Mouse (Mus musculus) G1E (cell line): Measurements from ENCODE around the gene Krtap5-3. TPM values are rescaled to one million over a fixed set of nuclear protein-coding genes. Genes with fewer than 3 reads are reported as not detected.
"Not testable (repeated sequence)": the region's sequence is repeated elsewhere in the genome, so short reads cannot be mapped to it uniquely, and the experiment has no call there.

Experiments used
- ATAC-seq: 2 replicates; pipeline ENCODE4 v1.8.0; 2016; ENCODE audit warnings: mild to moderate bottlenecking; ENCODE audit not compliant: insufficient number of reproducible peaks, poor library complexity, low FRiP score, severe bottlenecking; ENCODE audit errors: extremely low read depth
- DNase-seq: peaks from one replicate; pipeline ENCODE4 v3.0.0; 2012; ENCODE audit warnings: low spot score
- H3K27me3 ChIP-seq: 2 replicates; pipeline ENCODE4 v1.6.1; 2012; ENCODE audit warnings: mild to moderate bottlenecking, low read length, inconsistent platforms; ENCODE audit not compliant: insufficient read depth
- H3K36me3 ChIP-seq: replicated peaks from 2 replicates; pipeline ENCODE3; 2012; ENCODE audit warnings: mild to moderate bottlenecking, inconsistent platforms
- H3K4me1 ChIP-seq: 2 replicates; pipeline ENCODE4 v1.6.1; 2012; ENCODE audit warnings: low read depth, low read length, inconsistent platforms, mixed read lengths; ENCODE audit not compliant: insufficient read depth
- H3K4me3 ChIP-seq: 2 replicates; pipeline ENCODE4 v1.5.1; 2012; ENCODE audit warnings: low read depth, mild to moderate bottlenecking, inconsistent platforms, low read length, moderate library complexity, mixed read lengths
- H3K9me3 ChIP-seq: replicated peaks from 2 replicates; pipeline ENCODE4 v1.6.1; 2012; ENCODE audit warnings: inconsistent platforms
- CTCF ChIP-seq: IDR thresholded peaks from 2 replicates; pipeline ENCODE4 v1.5.1; 2012; ENCODE audit warnings: low read depth, low read length, inconsistent platforms, mixed read lengths
- GATA1 ChIP-seq: IDR thresholded peaks from 2 replicates; pipeline ENCODE4 v1.6.1; 2012; ENCODE audit warnings: borderline replicate concordance, low read length, inconsistent platforms, mixed read lengths
- GATA2 ChIP-seq: IDR thresholded peaks from 2 replicates; pipeline ENCODE4 v1.6.1; 2012; ENCODE audit warnings: low read depth, low read length, inconsistent platforms, borderline replicate concordance
- POLR2AphosphoS5 ChIP-seq: IDR thresholded peaks from 2 replicates; pipeline ENCODE4 v1.6.1; 2012; ENCODE audit warnings: low read depth, low read length, inconsistent platforms; ENCODE audit not compliant: insufficient replicate concordance
- TAL1 ChIP-seq: conservative IDR thresholded peaks from 2 replicates; pipeline ENCODE4 v1.6.1; 2012; ENCODE audit warnings: low read depth, low read length, inconsistent platforms, mixed read lengths
- polyA plus RNA-seq: library from polyadenylated mRNA; stranded (reverse); fragments of >175 nt; gene quantifications from 2 replicates; pipeline ENCODE4 v1.2.3, GENCODE M21; 2012
- total RNA-seq, 2 experiments: library from RNA; stranded (forward) in 1 of 2; stranded (reverse) in 1 of 2; fragments of 200-1000 nt in 1 of 2; fragments of >200 nt in 1 of 2; fragmentation: Nextera tagmentation in 1 of 2; gene quantifications; 2 replicates each; pipeline ENCODE4 v1.2.3; 2014 to 2017

The Krtap5-3 gene
- total and polyA plus RNA-seq, 3 experiments, result not detected

DNA sequence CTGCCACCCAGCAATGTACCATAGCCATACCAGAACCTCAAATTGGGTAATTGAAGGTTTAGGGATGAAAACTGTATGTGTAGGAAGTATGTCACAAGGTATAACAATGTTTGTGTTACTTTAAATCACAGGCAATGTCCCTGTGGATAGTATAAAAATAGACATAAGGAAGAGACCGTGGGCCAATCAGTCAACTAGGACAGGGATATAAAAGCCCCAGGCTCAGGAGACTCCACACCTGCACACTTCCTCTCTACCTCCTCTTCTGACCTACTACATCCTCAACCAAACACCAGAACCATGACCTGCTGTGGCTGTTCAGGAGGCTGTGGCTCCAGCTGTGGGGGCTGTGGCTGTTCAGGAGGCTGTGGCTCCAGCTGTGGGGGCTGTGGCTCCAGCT lies 10.4 kb downstream of the Krtap5-3 start, which contains the start of gene Gm7579:
TSS of gene Gm7579 (plus strand) at position 301 of the 400 bp plus-strand sequence.
- no peak for ATAC-seq
- H3K27me3 ChIP-seq, result peaks cover 7% of the 10 kb centered on the region; the same call in 1 of the 2 replicates

DNA sequence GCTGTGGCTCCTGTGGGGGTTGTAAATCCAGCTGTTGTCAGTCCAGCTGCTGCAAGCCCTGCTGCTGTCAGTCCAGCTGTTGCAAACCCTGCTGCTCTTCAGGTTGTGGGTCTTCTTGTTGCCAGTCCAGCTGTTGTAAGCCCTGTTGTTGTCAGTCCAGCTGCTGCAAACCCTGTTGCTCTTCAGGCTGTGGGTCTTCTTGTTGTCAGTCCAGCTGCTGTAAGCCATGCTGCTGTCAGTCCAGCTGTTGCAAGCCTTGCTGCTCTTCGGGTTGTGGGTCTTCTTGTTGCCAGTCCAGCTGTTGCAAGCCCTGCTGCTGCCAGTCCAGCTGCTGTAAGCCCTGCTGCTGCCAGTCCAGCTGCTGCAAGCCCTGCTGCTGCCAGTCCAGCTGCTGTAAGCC lies 11.0 kb downstream of the Krtap5-3 start:
- H3K4me3 ChIP-seq, H3K9me3 ChIP-seq, H3K4me1 ChIP-seq, H3K36me3 ChIP-seq, DNase-seq, H3K27me3 ChIP-seq, ATAC-seq: not testable (repeated sequence)

More for the DNA sequence above, 10.4 kb downstream of the Krtap5-3 start, which contains the start of gene Gm7579:
- TF ChIP-seq POLR2AphosphoS5 (no peak), GATA2 (no peak), CTCF (no peak), GATA1 (no peak), TAL1 (no peak)
- Histone ChIP-seq H3K4me1 (no peaks in the 10 kb centered on the region; the same call in 1 of the 2 replicates), H3K4me3 (no peak within 1 kb of the TSS), H3K36me3 (no peaks in the 10 kb centered on the region), H3K9me3 (no peaks in the 10 kb centered on the region)
- no peak for DNase-seq

GRCm38 (mm10) chr7:142224518-142224917 lies 23.4 kb downstream of the Krtap5-3 start:
- Histone ChIP-seq H3K36me3 (no peaks in the 10 kb centered on the region), H3K4me3 (no peak overlapping the region), H3K4me1 (no peaks in the 10 kb centered on the region), H3K9me3 (no peaks in the 10 kb centered on the region), H3K27me3 (no peaks in the 10 kb centered on the region)
- ATAC-seq, result no peak
- TF ChIP-seq GATA2 (no peak), TAL1 (no peak), POLR2AphosphoS5 (no peak), GATA1 (no peak), CTCF (no peak)
- no peak for DNase-seq

- not testable (repeated sequence) for H3K27me3 ChIP-seq, ATAC-seq, DNase-seq, H3K36me3 ChIP-seq, H3K9me3 ChIP-seq, H3K4me3 ChIP-seq, H3K4me1 ChIP-seq
These were observed 28.7 kb downstream of the Krtap5-3 start, which contains the start of gene Krtap5-5 for GRCm38 (mm10) chr7:142229871-142230270. Krtap5-5 (minus strand) TSS chr7:142229971.

GRCm38 (mm10) chr7:142231540-142231939 lies 30.4 kb downstream of the Krtap5-3 start:
- Histone ChIP-seq H3K4me1 (no peaks in the 10 kb centered on the region), H3K4me3 (no peak overlapping the region), H3K36me3 (no peaks in the 10 kb centered on the region), H3K9me3 (no peaks in the 10 kb centered on the region), H3K27me3 (no peaks in the 10 kb centered on the region)
- DNase-seq, result no peak
- TF ChIP-seq GATA2 (no peak), GATA1 (no peak), CTCF (no peak), TAL1 (no peak), POLR2AphosphoS5 (no peak)
- no peak for ATAC-seq

GRCm38 (mm10) chr7:142240978-142241377 lies 39.8 kb downstream of the Krtap5-3 start, which contains the start of gene Gm40460:
Gm40460 (minus strand) TSS chr7:142241078.
- no peaks in the 10 kb centered on the region for H3K4me1 ChIP-seq
- no peak within 1 kb of the TSS for H3K4me3 ChIP-seq
- ATAC-seq (no peak), DNase-seq (no peak)
- H3K9me3 ChIP-seq, result no peaks in the 10 kb centered on the region; the same call in 1 of the 2 replicates
- TF ChIP-seq CTCF (no peak), GATA2 (no peak), GATA1 (no peak), TAL1 (no peak), POLR2AphosphoS5 (no peak)
- no peaks in the 10 kb centered on the region for H3K36me3 ChIP-seq
- peaks cover 10% of the 10 kb centered on the region for H3K27me3 ChIP-seq

- Histone ChIP-seq H3K4me1 (no peaks in the 10 kb centered on the region), H3K4me3 (no peak overlapping the region), H3K9me3 (no peaks in the 10 kb centered on the region), H3K36me3 (no peaks in the 10 kb centered on the region), H3K27me3 (peaks cover 7% of the 10 kb centered on the region)
- no peak for ATAC-seq
- DNase-seq, result no peak
- no peak for TF ChIP-seq GATA1
- TF ChIP-seq TAL1, result no peak
- no peak for TF ChIP-seq GATA2
- no peak for TF ChIP-seq POLR2AphosphoS5
These were observed 48.7 kb downstream of the Krtap5-3 start for GRCm38 (mm10) chr7:142249824-142250223.

Other genes starting within 250 kb of the Krtap5-3 start
Only the 20 nearest of the 21 such genes appear.
- 23.3 and 25.9 TPM in 2 replicates for gene Mob2, start 140.3 kb upstream of the Krtap5-3 start, total RNA-seq (2014; fragmentation: Nextera tagmentation)
- 33.9 and 41.5 TPM in 2 replicates for gene Mob2, start 140.3 kb upstream of the Krtap5-3 start, total RNA-seq (2017)
- gene Mob2, start 140.3 kb upstream of the Krtap5-3 start, polyA plus RNA-seq, result 36.3 and 37.1 TPM in 2 replicates
- gene Dusp8, start 105.5 kb upstream of the Krtap5-3 start, total RNA-seq (2014; fragmentation: Nextera tagmentation), result 2.0 TPM in 1 of 2 replicates, not detected in the other
- 0.06 and 0.11 TPM in 2 replicates for gene Dusp8, start 105.5 kb upstream of the Krtap5-3 start, total RNA-seq (2017)
- gene Dusp8, start 105.5 kb upstream of the Krtap5-3 start, polyA plus RNA-seq, result 0.01 TPM in 1 of 2 replicates, not detected in the other
- not detected in 2 replicates for gene Gm45618, start 80.6 kb upstream of the Krtap5-3 start, total RNA-seq (2014; fragmentation: Nextera tagmentation)
- gene Gm45618, start 80.6 kb upstream of the Krtap5-3 start, total RNA-seq (2017), result not detected in 2 replicates
- gene Gm45618, start 80.6 kb upstream of the Krtap5-3 start, polyA plus RNA-seq, result not detected in 2 replicates
- not detected in 2 replicates for gene Gm39115, start 65.3 kb upstream of the Krtap5-3 start, total RNA-seq (2014; fragmentation: Nextera tagmentation)
- not detected in 2 replicates for gene Gm39115, start 65.3 kb upstream of the Krtap5-3 start, total RNA-seq (2017)
- gene Gm39115, start 65.3 kb upstream of the Krtap5-3 start, polyA plus RNA-seq, result not detected in 2 replicates
- gene Gm45337, start 56.8 kb upstream of the Krtap5-3 start, total RNA-seq (2014; fragmentation: Nextera tagmentation), result not detected in 2 replicates
- not detected in 2 replicates for gene Gm45337, start 56.8 kb upstream of the Krtap5-3 start, total RNA-seq (2017)
- not detected in 2 replicates for gene Gm45337, start 56.8 kb upstream of the Krtap5-3 start, polyA plus RNA-seq
- not detected in 2 replicates for gene Gm29735, start 44.3 kb upstream of the Krtap5-3 start, total RNA-seq (2014; fragmentation: Nextera tagmentation)
- not detected in 2 replicates for gene Gm29735, start 44.3 kb upstream of the Krtap5-3 start, total RNA-seq (2017)
- gene Gm29735, start 44.3 kb upstream of the Krtap5-3 start, polyA plus RNA-seq, result not detected in 2 replicates
- gene Gm4553, start 35.6 kb upstream of the Krtap5-3 start, total RNA-seq (2014; fragmentation: Nextera tagmentation), result not detected in 2 replicates
- gene Gm4553, start 35.6 kb upstream of the Krtap5-3 start, total RNA-seq (2017), result not detected in 2 replicates
- not detected in 2 replicates for gene Gm4553, start 35.6 kb upstream of the Krtap5-3 start, polyA plus RNA-seq
- gene Krtap5-2, start 25.4 kb upstream of the Krtap5-3 start, total RNA-seq (2014; fragmentation: Nextera tagmentation), result not detected in 2 replicates
- gene Krtap5-2, start 25.4 kb upstream of the Krtap5-3 start, total RNA-seq (2017), result 0.12 TPM in 1 of 2 replicates, not detected in the other
- gene Krtap5-2, start 25.4 kb upstream of the Krtap5-3 start, polyA plus RNA-seq, result not detected in 2 replicates
- gene Gm10153, start 11.0 kb upstream of the Krtap5-3 start, total RNA-seq (2014; fragmentation: Nextera tagmentation), result not detected in 2 replicates
- not detected in 2 replicates for gene Gm10153, start 11.0 kb upstream of the Krtap5-3 start, total RNA-seq (2017)
- not detected in 2 replicates for gene Gm10153, start 11.0 kb upstream of the Krtap5-3 start, polyA plus RNA-seq
- not detected in 2 replicates for gene Gm7579, start 10.5 kb downstream of the Krtap5-3 start, total RNA-seq (2014; fragmentation: Nextera tagmentation)
- gene Gm7579, start 10.5 kb downstream of the Krtap5-3 start, total RNA-seq (2017), result not detected in 2 replicates
- gene Gm7579, start 10.5 kb downstream of the Krtap5-3 start, polyA plus RNA-seq, result not detected in 2 replicates
- gene Krtap5-5, start 28.6 kb downstream of the Krtap5-3 start, total RNA-seq (2014; fragmentation: Nextera tagmentation), result not detected in 2 replicates
- not detected in 2 replicates for gene Krtap5-5, start 28.6 kb downstream of the Krtap5-3 start, total RNA-seq (2017)
- not detected in 2 replicates for gene Krtap5-5, start 28.6 kb downstream of the Krtap5-3 start, polyA plus RNA-seq
- not detected in 2 replicates for gene Gm40460, start 39.7 kb downstream of the Krtap5-3 start, total RNA-seq (2014; fragmentation: Nextera tagmentation)
- not detected in 2 replicates for gene Gm40460, start 39.7 kb downstream of the Krtap5-3 start, total RNA-seq (2017)
- not detected in 2 replicates for gene Gm40460, start 39.7 kb downstream of the Krtap5-3 start, polyA plus RNA-seq
- not detected in 2 replicates for gene Gm2431, start 57.0 kb downstream of the Krtap5-3 start, total RNA-seq (2014; fragmentation: Nextera tagmentation)
- not detected in 2 replicates for gene Gm2431, start 57.0 kb downstream of the Krtap5-3 start, total RNA-seq (2017)
- not detected in 2 replicates for gene Gm2431, start 57.0 kb downstream of the Krtap5-3 start, polyA plus RNA-seq
- gene Gm4559, start 73.0 kb downstream of the Krtap5-3 start, total RNA-seq (2014; fragmentation: Nextera tagmentation), result not detected in 2 replicates
- gene Gm4559, start 73.0 kb downstream of the Krtap5-3 start, total RNA-seq (2017), result not detected in 2 replicates
- gene Gm4559, start 73.0 kb downstream of the Krtap5-3 start, polyA plus RNA-seq, result not detected in 2 replicates
- gene Krtap5-1, start 95.8 kb downstream of the Krtap5-3 start, total RNA-seq (2014; fragmentation: Nextera tagmentation), result not detected in 2 replicates
- not detected in 2 replicates for gene Krtap5-1, start 95.8 kb downstream of the Krtap5-3 start, total RNA-seq (2017)
- not detected in 2 replicates for gene Krtap5-1, start 95.8 kb downstream of the Krtap5-3 start, polyA plus RNA-seq
- not detected in 2 replicates for gene Krtap5-4, start 102.2 kb downstream of the Krtap5-3 start, total RNA-seq (2014; fragmentation: Nextera tagmentation)
- gene Krtap5-4, start 102.2 kb downstream of the Krtap5-3 start, total RNA-seq (2017), result not detected in 2 replicates
- gene Krtap5-4, start 102.2 kb downstream of the Krtap5-3 start, polyA plus RNA-seq, result not detected in 2 replicates
- gene Ifitm10, start 172.4 kb downstream of the Krtap5-3 start, total RNA-seq (2014; fragmentation: Nextera tagmentation), result not detected in 2 replicates
- gene Ifitm10, start 172.4 kb downstream of the Krtap5-3 start, total RNA-seq (2017), result 0.81 and 0.93 TPM in 2 replicates
- gene Ifitm10, start 172.4 kb downstream of the Krtap5-3 start, polyA plus RNA-seq, result 0.33 and 0.52 TPM in 2 replicates
- not detected in 2 replicates for gene Gm49369, start 181.3 kb downstream of the Krtap5-3 start, total RNA-seq (2014; fragmentation: Nextera tagmentation)
- 246 and 291 TPM in 2 replicates for gene Gm49369, start 181.3 kb downstream of the Krtap5-3 start, total RNA-seq (2017)
- 28.2 and 43.6 TPM in 2 replicates for gene Gm49369, start 181.3 kb downstream of the Krtap5-3 start, polyA plus RNA-seq
- 102 and 133 TPM in 2 replicates for gene Ctsd, start 186.7 kb downstream of the Krtap5-3 start, total RNA-seq (2014; fragmentation: Nextera tagmentation)
- gene Ctsd, start 186.7 kb downstream of the Krtap5-3 start, total RNA-seq (2017), result 1,036 and 1,228 TPM in 2 replicates
- 43.0 and 64.7 TPM in 2 replicates for gene Ctsd, start 186.7 kb downstream of the Krtap5-3 start, polyA plus RNA-seq
- not detected in 2 replicates for gene Syt8, start 233.5 kb downstream of the Krtap5-3 start, total RNA-seq (2014; fragmentation: Nextera tagmentation)
- 2.1 and 3.5 TPM in 2 replicates for gene Syt8, start 233.5 kb downstream of the Krtap5-3 start, total RNA-seq (2017)
- not detected in 2 replicates for gene Syt8, start 233.5 kb downstream of the Krtap5-3 start, polyA plus RNA-seq